Mouse (Mus musculus) left cerebral cortex, adult 2 months (tissue): ENCODE data around the gene Hamp. TPM values are rescaled to one million over a fixed set of nuclear protein-coding genes. Genes with fewer than 3 reads are reported as not detected.
"Not testable (repeated sequence)": the region's sequence is repeated elsewhere in the genome, so short reads cannot be mapped to it uniquely, and the experiment has no call there.

Experiments used
- DNase-seq, 2 experiments: peaks; one replicate each; pipeline ENCODE4 v3.0.0; 2021 to 2022; ENCODE audit warnings: low spot score in 2 of 2, mixed read lengths in 1 of 2; ENCODE audit errors: extremely low spot score in 1 of 2
- H3K27ac ChIP-seq: fragments of 200-600 bp; 2 replicates; pipeline ENCODE4 v1.8.1; 2022
- H3K4me3 ChIP-seq: fragments of 200-600 bp; 2 replicates; pipeline ENCODE4 v1.8.1; 2022
- CTCF ChIP-seq: fragments of 200-600 bp; IDR thresholded peaks from 2 replicates; pipeline ENCODE4 v1.8.1; 2022; ENCODE audit warnings: antibody characterized with exemption, mild to moderate bottlenecking, moderate library complexity
- intact Hi-C: fragments of 180-260 bp; cut with DNase I; formaldehyde crosslinking; loops from one replicate; pipeline ENCODE4 v1.15.1; 2025
- total RNA-seq, 2 experiments: library from RNA; stranded (reverse); gene quantifications; 2 replicates each; pipeline ENCODE4 v1.2.3; 2021

The Hamp gene
- total RNA-seq, 2 experiments from 2014 or later = not detected

- TF ChIP-seq CTCF = no peak
- Histone ChIP-seq H3K4me3 (peak overlapping the region; percentile 75), H3K27ac (peak overlapping the region; percentile 100; the same call in 1 of the 2 replicates)
- DNase-seq = no peak
- intact Hi-C loops = loop anchor here (5.0 kb wide), 2 partner anchors 142 to 368 kb away; partner anchors contain the start of gene Kmt2b
Measured at GRCm38 (mm10) chr7:30954971-30955520, 11.2 kb upstream of the Hamp start.

DNA sequence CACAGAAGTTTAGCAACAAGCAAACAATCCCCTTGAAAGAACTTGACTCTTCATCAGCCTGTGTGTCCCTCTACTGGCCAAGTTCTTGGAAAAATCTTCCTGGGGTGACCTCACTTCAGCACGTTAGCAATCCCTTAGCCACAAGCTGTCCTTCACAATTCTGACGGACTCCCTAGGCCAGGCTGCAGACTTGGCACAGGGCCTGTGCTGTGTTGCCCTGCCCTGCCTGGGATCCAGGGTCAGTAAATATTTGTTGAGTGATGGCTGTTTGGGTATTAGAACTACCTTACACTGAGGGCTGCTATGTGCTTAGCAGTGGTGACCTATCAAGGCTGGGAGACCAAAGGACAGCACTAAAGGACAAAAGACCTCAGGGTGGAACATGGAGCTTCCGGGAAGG is 10.2 kb upstream of the Hamp start:
- peak overlapping the region; percentile 24; the same call in 1 of the 2 replicates for H3K27ac ChIP-seq
- TF ChIP-seq CTCF = no peak; the same call in 1 of the 2 replicates
- DNase-seq = no peak
- no peak overlapping the region for H3K4me3 ChIP-seq
- intact Hi-C loops = no loop called here

DNA sequence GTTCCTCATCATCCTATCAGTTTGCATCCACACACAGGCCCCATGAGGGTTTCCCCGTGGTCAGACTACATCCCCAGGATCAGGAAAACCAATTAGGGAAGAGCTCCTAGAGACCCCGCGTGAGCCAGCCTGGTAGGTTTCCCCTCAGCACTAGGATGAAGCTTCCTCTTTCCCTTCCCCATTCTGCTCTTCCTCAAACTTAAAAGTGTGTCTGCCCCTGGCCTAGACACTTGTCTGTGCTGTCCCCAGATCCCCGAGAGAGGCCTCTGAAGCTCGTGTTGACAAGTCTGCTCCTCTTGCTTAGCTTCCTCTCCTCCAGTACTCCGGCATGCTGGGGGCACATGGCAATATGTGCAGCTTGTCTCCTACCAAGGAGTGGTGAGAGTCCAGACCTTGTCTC is 9.6 kb upstream of the Hamp start:
- intact Hi-C loops = no loop called here
- TF ChIP-seq CTCF = no peak
- H3K27ac ChIP-seq = peak overlapping the region; percentile 24; the same call in 1 of the 2 replicates
- H3K4me3 ChIP-seq = no peak overlapping the region
- no peak for DNase-seq

- no peak for DNase-seq
- Histone ChIP-seq H3K4me3 (no peak overlapping the region), H3K27ac (no peak overlapping the region)
- TF ChIP-seq CTCF = no peak
- intact Hi-C loops = no loop called here
Measured at GRCm38 (mm10) chr7:30952441-30953265, 8.8 kb upstream of the Hamp start.

DNA sequence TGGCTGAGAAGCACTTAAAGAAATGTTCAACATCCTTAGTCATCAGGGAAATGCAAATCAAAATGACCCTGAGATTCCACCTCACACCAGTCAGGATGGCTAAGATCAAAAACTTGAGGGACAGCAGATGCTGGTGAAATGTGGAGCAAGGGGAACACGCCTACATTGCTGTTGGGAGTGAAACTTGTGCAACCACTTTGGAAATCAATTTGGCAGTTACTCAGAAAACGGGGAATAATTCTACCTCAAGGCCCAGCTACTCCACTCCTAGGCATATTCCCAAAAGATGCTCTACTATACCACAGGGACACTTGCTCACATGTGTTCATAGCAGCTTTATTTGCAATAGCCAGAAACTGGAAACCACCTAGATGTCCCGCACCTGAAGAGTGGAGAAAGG is 6.1 kb upstream of the Hamp start:
- intact Hi-C loops, H3K4me3 ChIP-seq, DNase-seq: not testable (repeated sequence)

DNA sequence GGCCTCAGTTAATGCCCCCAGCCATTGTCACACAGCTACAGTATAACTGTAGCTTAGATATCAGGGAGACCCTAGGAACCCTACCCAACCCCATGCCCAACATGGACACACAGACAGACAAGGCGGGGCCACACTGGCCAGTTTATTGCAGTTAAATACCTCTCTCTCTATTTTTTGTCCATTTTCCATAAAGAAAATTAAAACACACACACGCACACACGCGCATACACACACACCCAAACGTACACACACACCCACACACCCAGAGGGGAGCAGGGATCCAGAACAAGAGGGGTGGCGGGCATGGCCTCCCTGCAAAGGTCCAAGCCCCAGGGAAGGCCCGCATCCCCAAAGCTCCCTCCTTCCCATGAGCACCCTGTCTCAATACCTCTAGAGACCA is 2.0 kb upstream of the Hamp start:
- intact Hi-C loops = no loop called here

More for the DNA sequence above, 6.1 kb upstream of the Hamp start:
- H3K27ac ChIP-seq = not testable (repeated sequence)

GRCm38 (mm10) chr7:30945466-30945865 is 1.6 kb upstream of the Hamp start:
- H3K4me3 ChIP-seq, intact Hi-C loops, DNase-seq, H3K27ac ChIP-seq: not testable (repeated sequence)

More for the DNA sequence above, 2.0 kb upstream of the Hamp start:
- no peak for TF ChIP-seq CTCF
- Histone ChIP-seq H3K4me3 (no peak overlapping the region), H3K27ac (no peak overlapping the region)
- no peak for DNase-seq

DNA sequence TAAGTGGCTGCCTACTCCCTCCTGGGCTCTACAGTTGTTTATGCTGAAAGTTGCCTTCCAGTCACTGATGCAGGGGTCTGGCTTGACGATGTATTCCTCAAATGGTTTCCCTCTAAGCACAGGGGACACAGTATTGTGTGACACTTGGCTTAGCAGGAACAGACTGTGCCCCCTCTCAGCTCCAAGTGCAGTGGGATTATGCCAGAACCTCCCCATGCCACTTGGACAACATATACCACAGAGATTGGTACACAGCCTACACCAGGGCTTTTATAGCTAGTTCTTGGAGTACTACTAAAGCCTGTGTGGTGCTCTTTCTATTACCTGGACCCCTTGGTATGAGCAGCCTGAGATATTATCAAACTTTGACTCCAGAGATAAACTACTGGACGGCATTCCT is 874 bp upstream of the Hamp start:
- H3K27ac ChIP-seq, DNase-seq, H3K4me3 ChIP-seq, intact Hi-C loops: not testable (repeated sequence)

DNA sequence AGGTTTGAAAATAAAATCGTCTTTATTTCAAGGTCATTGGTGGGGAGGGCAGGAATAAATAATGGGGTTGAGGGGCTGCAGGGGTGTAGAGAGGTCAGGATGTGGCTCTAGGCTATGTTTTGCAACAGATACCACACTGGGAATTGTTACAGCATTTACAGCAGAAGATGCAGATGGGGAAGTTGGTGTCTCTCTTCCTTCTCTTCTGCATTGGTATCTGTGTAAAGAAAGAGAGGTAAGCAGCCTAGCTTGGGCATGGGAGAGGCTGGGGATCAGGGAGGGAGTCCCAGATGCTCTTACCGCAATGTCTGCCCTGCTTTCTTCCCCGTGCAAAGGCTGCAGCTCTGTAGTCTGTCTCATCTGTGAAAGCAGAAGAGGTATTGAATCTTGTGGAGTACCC is 1.5 kb downstream of the Hamp start:
- H3K27ac ChIP-seq, H3K4me3 ChIP-seq, DNase-seq, intact Hi-C loops: not testable (repeated sequence)

DNA sequence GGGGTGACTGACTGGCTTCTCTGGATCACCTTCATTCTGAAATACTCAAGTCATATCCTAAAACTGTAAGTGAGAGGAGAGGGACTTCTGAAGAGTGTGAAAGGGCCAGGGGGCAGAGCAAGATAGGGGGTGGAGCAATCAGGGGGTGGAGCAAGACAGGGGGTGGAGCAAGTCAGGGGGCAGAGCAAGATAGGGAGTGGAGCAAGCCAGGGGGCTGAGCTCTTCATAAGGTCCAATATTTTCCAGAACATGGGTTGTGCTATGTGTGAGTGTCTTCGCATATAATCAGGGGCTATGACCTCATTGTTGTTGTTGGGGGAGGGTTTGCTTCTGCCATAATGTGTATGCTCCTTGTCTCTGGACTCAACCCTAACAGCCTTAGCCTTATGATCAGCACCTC is 3.8 kb downstream of the Hamp start:
- H3K27ac ChIP-seq, DNase-seq, intact Hi-C loops: not testable (repeated sequence)

GRCm38 (mm10) chr7:30935422-30936099 is 8.3 kb downstream of the Hamp start:
- H3K27ac ChIP-seq, intact Hi-C loops, H3K4me3 ChIP-seq, DNase-seq: not testable (repeated sequence)

More for the DNA sequence above, 3.8 kb downstream of the Hamp start:
- not testable (repeated sequence) for H3K4me3 ChIP-seq

DNA sequence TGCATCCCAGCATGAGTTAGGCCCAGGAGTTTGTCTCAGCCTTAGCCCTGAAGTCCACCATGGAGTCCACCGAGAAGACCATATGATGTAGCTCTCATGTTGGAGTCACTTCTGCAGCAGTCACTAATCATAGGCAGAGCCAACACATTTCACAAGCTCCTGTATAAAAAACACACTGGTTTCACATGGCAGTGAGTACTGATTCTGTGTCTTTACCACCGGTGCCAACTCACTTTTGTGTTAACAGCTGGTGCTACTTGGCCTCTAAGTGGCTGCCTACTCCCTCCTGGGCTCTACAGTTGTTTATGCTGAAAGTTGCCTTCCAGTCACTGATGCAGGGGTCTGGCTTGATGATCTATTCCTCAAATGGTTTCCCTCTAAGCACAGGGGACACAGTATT is 19.3 kb downstream of the Hamp start, which contains the start of gene Hamp2:
TSS of gene Hamp2 (minus strand) at position 101 of the 400 bp plus-strand sequence.
- DNase-seq, intact Hi-C loops, H3K4me3 ChIP-seq, H3K27ac ChIP-seq: not testable (repeated sequence)
